Mouse (Mus musculus) cerebellum, adult 2 months (tissue): ENCODE measurements at regions not wholly inside any gene's neighbourhood (a gene's known extent, or its start where the extent isn't known, plus 50 kb on each side); places are given as distances from the start of the nearest gene placed in this dataset.

Experiments
- DNase-seq, 2 experiments: peaks; one replicate each; pipeline ENCODE4 v3.0.0; 2021
- H3K27ac ChIP-seq: fragments of 200-500 bp; 2 replicates; pipeline ENCODE4 v1.5.1; 2012; ENCODE audit warnings: low read length, control low read depth, inconsistent platforms; ENCODE audit not compliant: insufficient read depth
- H3K27me3 ChIP-seq: fragments of 200-500 bp; 2 replicates; pipeline ENCODE4 v1.6.1; 2012; ENCODE audit warnings: inconsistent platforms, mild to moderate bottlenecking, low read length, moderate library complexity; ENCODE audit not compliant: control insufficient read depth, insufficient read depth
- H3K4me1 ChIP-seq: fragments of 200-500 bp; 2 replicates; pipeline ENCODE4 v1.6.1; 2011; ENCODE audit warnings: low read length; ENCODE audit not compliant: control insufficient read depth, insufficient read depth
- H3K4me3 ChIP-seq: fragments of 200-500 bp; replicated peaks from 2 replicates; pipeline ENCODE3; 2011; ENCODE audit warnings: mild to moderate bottlenecking, low read depth, low read length, control low read depth; ENCODE audit not compliant: insufficient read depth
- CTCF ChIP-seq: fragments of 200-500 bp; IDR thresholded peaks from 2 replicates; pipeline ENCODE4 v1.5.1; 2011; ENCODE audit warnings: low read depth, mild to moderate bottlenecking, control low read depth, low read length, moderate library complexity, borderline replicate concordance; ENCODE audit not compliant: insufficient read depth
- POLR2A ChIP-seq: fragments of 200-500 bp; IDR thresholded peaks from 2 replicates; pipeline ENCODE4 v1.6.1; 2011; ENCODE audit warnings: low read length, control low read depth, borderline replicate concordance; ENCODE audit not compliant: insufficient read depth
- WGBS: fragments of 180-500 bp; shearing (Covaris S2); methylation state at CpG from one replicate; pipeline ENCODE4 v1.1.7; 2018; 5-methylcytosine and 5-hydroxymethylcytosine counted together

- 33% methylated on average over 2 of the region's 2 CpGs for WGBS
- DNase-seq = no peak
These were observed 508.0 kb downstream of the Cypt12 start for GRCm38 (mm10) chr3:18456033-18456690.

DNA sequence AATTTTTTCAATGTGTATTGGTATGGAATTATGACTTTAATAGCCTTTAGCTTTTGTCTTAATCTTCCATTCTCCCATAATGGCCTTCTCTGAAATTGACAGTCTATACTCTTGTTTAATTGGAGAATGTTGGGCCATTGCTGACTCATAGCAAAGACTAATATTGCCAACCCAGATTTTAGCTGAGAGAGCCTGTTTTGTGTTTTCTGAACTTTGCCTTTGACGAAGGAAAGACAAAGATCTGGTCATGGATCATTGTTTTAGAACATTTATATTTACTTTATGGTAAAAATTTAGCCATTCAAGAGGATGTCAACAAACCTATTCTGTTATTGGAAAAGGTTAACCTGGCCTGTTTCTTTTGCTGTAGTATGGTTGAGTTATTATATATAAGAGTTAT is 512.1 kb downstream of the Cypt12 start:
- TF ChIP-seq CTCF (no peak), POLR2A (no peak)
- 97% methylated on average over 1 of the region's 1 CpGs for WGBS
- Histone ChIP-seq H3K27me3 (no peaks in the 10 kb centered on the region), H3K27ac (no peak overlapping the region), H3K4me3 (no peak overlapping the region), H3K4me1 (no peaks in the 10 kb centered on the region)
- DNase-seq = no peak

More at GRCm38 (mm10) chr3:18456033-18456690, 508.0 kb downstream of the Cypt12 start:
- no peak for TF ChIP-seq POLR2A
- TF ChIP-seq CTCF = no peak
- no peaks in the 10 kb centered on the region for H3K4me1 ChIP-seq
- no peak overlapping the region for H3K27ac ChIP-seq
- H3K27me3 ChIP-seq = no peaks in the 10 kb centered on the region
- H3K4me3 ChIP-seq = no peak overlapping the region

DNA sequence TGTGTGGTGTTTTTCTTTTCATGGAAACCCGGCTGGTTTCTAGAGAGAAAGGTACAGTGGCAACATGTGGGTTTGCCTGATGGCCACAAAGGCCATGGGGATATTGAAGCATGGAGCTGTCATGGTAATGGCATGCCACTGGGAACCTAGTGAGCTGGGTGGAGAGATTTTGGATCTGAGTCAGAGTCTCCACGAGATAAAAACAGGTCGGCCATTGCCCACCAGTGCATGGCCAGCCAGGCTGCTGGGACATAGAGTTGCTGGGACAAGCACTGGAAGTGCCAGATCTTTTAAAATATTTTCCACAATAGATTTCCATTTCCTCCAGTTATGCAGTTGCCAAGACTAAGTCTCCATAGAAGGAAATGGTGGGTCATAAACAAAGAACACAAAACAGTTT is 523.6 kb downstream of the Cypt12 start:
- Histone ChIP-seq H3K4me3 (no peak overlapping the region), H3K4me1 (no peaks in the 10 kb centered on the region), H3K27me3 (no peaks in the 10 kb centered on the region), H3K27ac (no peak overlapping the region)
- TF ChIP-seq POLR2A (no peak), CTCF (no peak)
- 67% methylated on average over 3 of the region's 3 CpGs for WGBS
- DNase-seq = no peak

- Histone ChIP-seq H3K4me3 (no peak overlapping the region), H3K27me3 (no peaks in the 10 kb centered on the region), H3K27ac (no peak overlapping the region), H3K4me1 (no peaks in the 10 kb centered on the region)
- 83% methylated on average over 2 of the region's 2 CpGs for WGBS
- no peak for DNase-seq
- TF ChIP-seq CTCF = no peak
- no peak for TF ChIP-seq POLR2A
These were observed 531.3 kb downstream of the Cypt12 start for GRCm38 (mm10) chr3:18479557-18479956.

DNA sequence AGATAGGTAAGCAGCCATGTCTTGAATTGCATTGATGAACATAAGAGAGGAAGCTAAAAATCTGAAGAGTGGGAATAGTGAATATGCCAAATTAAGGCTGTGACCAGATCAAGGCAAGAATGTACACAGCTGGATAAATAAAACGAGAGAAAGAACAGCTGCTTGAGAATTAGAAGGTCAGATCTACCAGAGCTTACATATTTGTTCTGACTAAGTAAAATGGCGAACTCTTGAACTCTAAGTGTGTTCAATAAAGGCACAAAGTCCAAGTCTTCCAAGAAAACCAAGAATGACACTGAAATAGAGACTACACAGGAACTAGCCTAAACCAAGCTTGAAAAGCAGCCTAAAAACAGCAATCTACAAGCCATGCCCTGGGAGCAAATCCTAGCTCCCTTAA is 533.8 kb downstream of the Cypt12 start:
- 82% methylated on average over 2 of the region's 2 CpGs for WGBS
- Histone ChIP-seq H3K27me3 (no peaks in the 10 kb centered on the region), H3K4me3 (no peak overlapping the region), H3K4me1 (no peaks in the 10 kb centered on the region), H3K27ac (no peak overlapping the region)
- TF ChIP-seq POLR2A (no peak), CTCF (no peak)
- no peak for DNase-seq

DNA sequence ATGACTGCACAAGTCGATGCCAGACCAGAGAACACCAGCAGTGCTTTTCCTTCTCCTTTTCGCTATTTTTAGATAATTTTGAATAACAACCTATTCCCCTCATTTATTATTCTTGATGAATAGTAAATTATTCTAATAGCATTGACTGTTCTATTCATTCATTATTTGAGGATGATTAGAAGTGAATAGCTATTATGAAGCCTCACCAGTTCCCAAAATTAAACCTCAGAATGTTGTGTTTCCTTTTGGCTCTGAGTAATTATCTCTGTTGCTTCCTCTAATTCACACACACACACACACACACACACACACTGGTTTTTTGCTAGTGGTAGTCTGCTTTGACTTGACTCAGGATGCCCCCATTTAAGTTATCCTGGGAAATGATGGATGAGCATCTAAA is 540.7 kb downstream of the Cypt12 start:
- Histone ChIP-seq H3K4me1 (no peaks in the 10 kb centered on the region), H3K27ac (no peak overlapping the region), H3K4me3 (no peak overlapping the region), H3K27me3 (no peaks in the 10 kb centered on the region)
- no peak for DNase-seq
- no peak for TF ChIP-seq POLR2A
- no peak for TF ChIP-seq CTCF
- WGBS = 67% methylated on average over 2 of the region's 2 CpGs

GRCm38 (mm10) chr3:18522562-18522961 is 574.4 kb downstream of the Cypt12 start:
- DNase-seq = no peak
- H3K27me3 ChIP-seq = no peaks in the 10 kb centered on the region
- WGBS = 61% methylated on average over 3 of the region's 3 CpGs
- no peaks in the 10 kb centered on the region for H3K4me1 ChIP-seq
- no peak overlapping the region for H3K4me3 ChIP-seq
- H3K27ac ChIP-seq = no peak overlapping the region
- TF ChIP-seq POLR2A (no peak), CTCF (no peak)

- TF ChIP-seq POLR2A (no peak), CTCF (no peak)
- Histone ChIP-seq H3K27me3 (no peaks in the 10 kb centered on the region), H3K4me1 (no peaks in the 10 kb centered on the region), H3K4me3 (no peak overlapping the region), H3K27ac (no peak overlapping the region)
- DNase-seq = no peak
- WGBS = 51% methylated on average over 2 of the region's 2 CpGs
These were observed 575.8 kb downstream of the Cypt12 start for GRCm38 (mm10) chr3:18524011-18524410.

- Histone ChIP-seq H3K27ac (no peak overlapping the region), H3K4me1 (no peaks in the 10 kb centered on the region), H3K4me3 (no peak overlapping the region), H3K27me3 (no peaks in the 10 kb centered on the region)
- no peak for TF ChIP-seq POLR2A
- TF ChIP-seq CTCF = no peak
- DNase-seq = no peak
- 97% methylated on average over 2 of the region's 2 CpGs for WGBS
These were observed 609.0 kb downstream of the Cypt12 start for GRCm38 (mm10) chr3:18557201-18557600.
